In the genomic region with DNA sequence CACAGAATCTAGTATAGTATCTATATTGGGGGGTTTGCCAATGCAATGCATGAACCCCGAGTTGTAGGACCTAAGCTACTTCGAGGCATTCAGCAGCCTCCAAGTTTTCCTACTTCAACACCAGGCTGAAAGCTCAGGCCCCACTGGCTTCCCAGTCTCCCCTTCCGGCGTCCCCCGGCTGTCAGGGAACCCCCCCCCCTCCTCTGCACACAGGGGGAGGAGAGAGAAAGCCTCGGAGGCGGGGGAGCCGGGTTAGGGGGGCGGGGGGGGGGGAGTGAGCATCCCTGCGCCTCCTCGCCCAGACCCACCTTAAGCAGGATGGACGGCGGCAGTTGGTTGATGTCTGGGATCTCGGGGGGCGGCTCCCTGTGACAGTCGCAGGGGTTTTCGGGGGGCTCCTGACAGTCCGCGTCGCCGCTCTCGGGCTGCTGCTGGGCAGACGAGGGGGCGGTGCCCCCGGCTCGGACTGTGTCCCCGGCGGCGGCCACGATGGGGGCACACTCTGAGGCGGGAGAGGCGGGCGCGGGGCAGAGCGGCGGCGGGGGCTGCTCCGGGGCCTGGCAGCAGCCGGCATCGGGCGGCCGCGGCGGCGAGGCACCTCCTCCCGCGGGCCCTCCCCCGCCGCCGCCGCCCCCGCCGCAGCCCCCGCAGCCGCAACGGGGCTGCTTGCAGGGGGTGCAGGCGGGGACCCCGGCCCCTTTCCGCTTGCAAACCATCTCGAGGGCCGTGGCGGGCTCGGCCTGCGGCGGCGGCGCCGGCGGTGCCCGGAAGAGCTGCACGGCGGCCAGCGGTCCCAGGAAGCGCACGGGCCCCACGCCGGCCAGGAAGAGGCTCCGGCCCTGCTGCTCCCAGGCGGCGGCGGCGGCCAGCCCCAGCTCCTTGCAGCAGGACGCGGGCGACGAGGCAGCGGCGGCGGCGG, we compare ENCODE assay signal across 8 mouse cellular contexts. TPM values are rescaled to one million over a fixed set of nuclear protein-coding genes. Genes with fewer than 3 reads are reported as not detected.
A peak's percentile ranks its signal among the peaks of the same experiment; 100 is the strongest.
DNase-seq lines count a peak whose midpoint lies in the region; ATAC-seq and TF ChIP-seq lines count a peak whose summit lies in the region.

No protein-coding gene starts in this region.

- H3K36me3 ChIP-seq in G1E (replicated peaks), result peaks cover 19% of the 10 kb centered on the region
- no peaks in the 10 kb centered on the region for H3K36me3 ChIP-seq in forebrain, embryonic 14.5 days (ENCODE audit: control insufficient read depth, insufficient read depth, low read length)
- H3K36me3 ChIP-seq in hindbrain, embryonic 10.5 days, result 0 out of 2 replicates have a peak, but pooled peaks cover 5% of the 10 kb centered on the region
- H3K36me3 ChIP-seq in midbrain, embryonic 10.5 days, result peaks cover 13% of the 10 kb centered on the region; the same call in 1 of the 2 replicates

- ATAC-seq in G1E (ENCODE audit: extremely low read depth, insufficient number of reproducible peaks, low FRiP score, poor library complexity, severe bottlenecking), result no peak
- ATAC-seq in forebrain, embryonic 14.5 days, result peak; percentile 64

- H3K9ac ChIP-seq in forebrain, embryonic 14.5 days (ENCODE audit: low read length), result peak overlapping the region; percentile 98

- intact Hi-C loops in left cerebral cortex, postnatal 4 days (cut with DNase I), result no loop called here

- H3K9me3 ChIP-seq in G1E (replicated peaks), result no peaks in the 10 kb centered on the region
- no peaks in the 10 kb centered on the region for H3K9me3 ChIP-seq in forebrain, embryonic 14.5 days (replicated peaks; ENCODE audit: control insufficient read depth, low read length)
- no peaks in the 10 kb centered on the region for H3K9me3 ChIP-seq in hindbrain, embryonic 10.5 days
- H3K9me3 ChIP-seq in midbrain, embryonic 10.5 days (replicated peaks), result no peaks in the 10 kb centered on the region

- peak; percentile 32 for DNase-seq in G1E (ENCODE audit: low spot score)
- DNase-seq in brain, adult 2 months (ENCODE audit: low read depth, low spot score), result peak; percentile 39
- peak; percentile 64 for DNase-seq in forebrain, embryonic 14.5 days (ENCODE audit: low spot score)
- peak; percentile 74 for DNase-seq in hindbrain, embryonic 10.5 days (ENCODE audit: low spot score)
- DNase-seq in left cerebral cortex, postnatal 4 days, result peak; percentile 77
- peak; percentile 72 for DNase-seq in midbrain, embryonic 10.5 days (ENCODE audit: low spot score)
- peak; percentile 19 for DNase-seq in spleen, adult 12 weeks (ENCODE audit: low spot score)
- no peak for DNase-seq in c-Kit-positive CD71-positive TER-119-positive erythroid progenitor cells, embryonic 14.5 days (ENCODE audit: low spot score)

- H3K27me3 ChIP-seq in G1E (ENCODE audit: insufficient read depth, low read length), result no peaks in the 10 kb centered on the region
- H3K27me3 ChIP-seq in forebrain, embryonic 14.5 days (replicated peaks; ENCODE audit: control insufficient read depth, insufficient read depth, low read length), result no peaks in the 10 kb centered on the region
- no peaks in the 10 kb centered on the region for H3K27me3 ChIP-seq in hindbrain, embryonic 10.5 days (ENCODE audit: insufficient read depth, poor library complexity, severe bottlenecking)
- H3K27me3 ChIP-seq in midbrain, embryonic 10.5 days (ENCODE audit: low read depth, poor library complexity, severe bottlenecking), result no peaks in the 10 kb centered on the region

- peak overlapping the region; percentile 83 for H3K4me3 ChIP-seq in G1E (ENCODE audit: low read depth, low read length)
- peak overlapping the region; percentile 84 for H3K4me3 ChIP-seq in forebrain, embryonic 14.5 days (ENCODE audit: low read depth, low read length)
- H3K4me3 ChIP-seq in hindbrain, embryonic 10.5 days, result peak overlapping the region; percentile 90
- H3K4me3 ChIP-seq in midbrain, embryonic 10.5 days, result peak overlapping the region; percentile 90

- peaks cover 37% of the 10 kb centered on the region for H3K4me1 ChIP-seq in G1E (ENCODE audit: insufficient read depth, low read depth, low read length)
- peaks cover 28% of the 10 kb centered on the region for H3K4me1 ChIP-seq in forebrain, embryonic 14.5 days (ENCODE audit: control insufficient read depth, insufficient read depth, low read length)
- H3K4me1 ChIP-seq in hindbrain, embryonic 10.5 days (replicated peaks), result peaks cover 35% of the 10 kb centered on the region
- peaks cover 35% of the 10 kb centered on the region for H3K4me1 ChIP-seq in midbrain, embryonic 10.5 days

- H3K27ac ChIP-seq in forebrain, embryonic 14.5 days (ENCODE audit: low read depth, low read length), result peak overlapping the region; percentile 97
- peak overlapping the region; percentile 99 for H3K27ac ChIP-seq in hindbrain, embryonic 10.5 days
- H3K27ac ChIP-seq in midbrain, embryonic 10.5 days (replicated peaks), result peak overlapping the region; percentile 99

- TF ChIP-seq CTCF in G1E (IDR thresholded peaks at IDR 0.05; ENCODE audit: low read depth, low read length), result no peak

- under 1% methylated on average over 44 of the region's 90 CpGs for WGBS in forebrain, embryonic 14.5 days
- under 1% methylated on average over 73 of the region's 90 CpGs for WGBS in hindbrain, embryonic 10.5 days
- WGBS in midbrain, embryonic 10.5 days, result under 1% methylated on average over 78 of the region's 90 CpGs

- peak overlapping the region; percentile 72 for H3K4me2 ChIP-seq in forebrain, embryonic 14.5 days (ENCODE audit: low read length)

RNA-seq across cellular contexts. Expression of gene Fbxl17, which starts 0.8 kb away (rescaled TPM):
- 9.9 and 11.6 TPM in 2 replicates for total RNA-seq in G1E (2014; fragmentation: Nextera tagmentation)
- total RNA-seq in G1E (2017), result 8.8 and 9.2 TPM in 2 replicates
- 8.2 and 11.3 TPM in 2 replicates for polyA plus RNA-seq in G1E (2012)
- 8.9 and 9.1 TPM in 2 replicates for polyA plus RNA-seq in forebrain, embryonic 14.5 days (2014; fragmentation: Nextera tagmentation; extraction: Ambion mirVana)
- 3.5 and 3.7 TPM in 2 replicates for polyA plus RNA-seq in hindbrain, embryonic 10.5 days (2016; fragmentation: Nextera tagmentation; extraction: Ambion mirVana)
- 10 to 100 TPM; 80.0 to 82.8 TPM for total RNA-seq in left cerebral cortex, postnatal 4 days (2021)
- 3.7 and 6.6 TPM in 2 replicates for polyA plus RNA-seq in midbrain, embryonic 10.5 days (2016; fragmentation: Nextera tagmentation; extraction: Ambion mirVana)
